Mouse (Mus musculus) cerebellum, adult 9-10 months (tissue): Measurements from ENCODE around the gene Garnl3.

Experiments
- DNase-seq: peaks from one replicate; pipeline ENCODE4 v3.0.0; 2022

Garnl3 gene

GRCm38 (mm10) chr2:33086671-33087363, 44.6 kb downstream of the Garnl3 start:
- DNase-seq = peak; percentile 56

GRCm38 (mm10) chr2:33086016-33086596, 45.3 kb downstream of the Garnl3 start:
- DNase-seq = no peak

GRCm38 (mm10) chr2:33084221-33084620, 47.2 kb downstream of the Garnl3 start:
- DNase-seq = no peak

GRCm38 (mm10) chr2:33080166-33080565, 51.3 kb downstream of the Garnl3 start:
- DNase-seq = no peak

- peak; percentile 61 for DNase-seq
Measured at GRCm38 (mm10) chr2:33077252-33077651, 54.2 kb downstream of the Garnl3 start.

GRCm38 (mm10) chr2:33074931-33075330, 56.5 kb downstream of the Garnl3 start:
- DNase-seq = no peak

GRCm38 (mm10) chr2:33074188-33074587, 57.3 kb downstream of the Garnl3 start:
- no peak for DNase-seq

- DNase-seq = no peak
Measured at GRCm38 (mm10) chr2:33072333-33072732, 59.1 kb downstream of the Garnl3 start.

- no peak for DNase-seq
Measured at GRCm38 (mm10) chr2:33065610-33066009, 65.8 kb downstream of the Garnl3 start.

GRCm38 (mm10) chr2:33062744-33063143, 68.7 kb downstream of the Garnl3 start:
- DNase-seq = no peak

GRCm38 (mm10) chr2:33058926-33059325, 72.5 kb downstream of the Garnl3 start:
- DNase-seq = peak; percentile 82

- no peak for DNase-seq
Measured at GRCm38 (mm10) chr2:33057514-33057913, 73.9 kb downstream of the Garnl3 start.

- no peak for DNase-seq
Measured at GRCm38 (mm10) chr2:33053966-33054365, 77.5 kb downstream of the Garnl3 start.

- DNase-seq = no peak
Measured at GRCm38 (mm10) chr2:33047360-33047759, 84.1 kb downstream of the Garnl3 start.

- no peak for DNase-seq
Measured at GRCm38 (mm10) chr2:33046919-33047318, 84.5 kb downstream of the Garnl3 start.

- DNase-seq = no peak
Measured at GRCm38 (mm10) chr2:33045899-33046298, 85.6 kb downstream of the Garnl3 start.

GRCm38 (mm10) chr2:33042781-33043180, 88.7 kb downstream of the Garnl3 start:
- DNase-seq = no peak

- DNase-seq = no peak
Measured at GRCm38 (mm10) chr2:33041571-33041970, 89.9 kb downstream of the Garnl3 start.

- no peak for DNase-seq
Measured at GRCm38 (mm10) chr2:33037429-33037828, 94.0 kb downstream of the Garnl3 start.

GRCm38 (mm10) chr2:33035297-33035696, 96.2 kb downstream of the Garnl3 start:
- no peak for DNase-seq

- peak; percentile 71 for DNase-seq
Measured at GRCm38 (mm10) chr2:33033281-33033680, 98.2 kb downstream of the Garnl3 start.

GRCm38 (mm10) chr2:33032391-33033062, 98.9 kb downstream of the Garnl3 start:
- DNase-seq = no peak

GRCm38 (mm10) chr2:33025040-33025439, 106.4 kb downstream of the Garnl3 start:
- no peak for DNase-seq

GRCm38 (mm10) chr2:33024564-33024963, 106.9 kb downstream of the Garnl3 start:
- DNase-seq = peak; percentile 21
